Mouse (Mus musculus) intestine, embryonic 15.5 days (tissue): ENCODE measurements around the gene Vps51. TPM values are rescaled to one million over a fixed set of nuclear protein-coding genes. Genes with fewer than 3 reads are reported as not detected.
A peak's percentile ranks its signal among the peaks of the same experiment; 100 is the strongest.
"Not testable (repeated sequence)": the region's sequence is repeated elsewhere in the genome, so short reads cannot be mapped to it uniquely, and the experiment has no call there.

Experiments used
- ATAC-seq: fragments of 200-750 bp; cut with Nextera tagmentation; 2 replicates; pipeline ENCODE4 v1.8.0; 2017; ENCODE audit warnings: moderate TSS enrichment, moderate library complexity
- H3K27ac ChIP-seq: fragments of 300-500 bp; sonication (generic); 2 replicates; pipeline ENCODE4 v1.5.1; 2015; ENCODE audit warnings: mild to moderate bottlenecking, inconsistent platforms
- H3K27me3 ChIP-seq: fragments of 300-500 bp; sonication (generic); replicated peaks from 2 replicates; pipeline ENCODE4 v1.6.1; 2015; ENCODE audit warnings: inconsistent platforms
- H3K36me3 ChIP-seq: fragments of 300-500 bp; sonication (generic); 2 replicates; pipeline ENCODE4 v1.6.1; 2015; ENCODE audit warnings: inconsistent platforms
- H3K4me1 ChIP-seq: fragments of 300-500 bp; sonication (generic); replicated peaks from 2 replicates; pipeline ENCODE4 v1.6.1; 2015; ENCODE audit warnings: inconsistent platforms
- H3K4me2 ChIP-seq: fragments of 300-500 bp; sonication (generic); replicated peaks from 2 replicates; pipeline ENCODE4 v1.6.1; 2015; ENCODE audit warnings: mild to moderate bottlenecking, inconsistent platforms
- H3K4me3 ChIP-seq: fragments of 300-500 bp; sonication (generic); replicated peaks from 2 replicates; pipeline ENCODE4 v1.5.1; 2015; ENCODE audit warnings: inconsistent platforms
- H3K9ac ChIP-seq: fragments of 300-500 bp; sonication (generic); 2 replicates; pipeline ENCODE4 v1.6.1; 2015; ENCODE audit warnings: inconsistent platforms
- H3K9me3 ChIP-seq: fragments of 300-500 bp; sonication (generic); 2 replicates; pipeline ENCODE4 v1.6.1; 2016; ENCODE audit warnings: inconsistent platforms
- WGBS: fragments of 180-500 bp; shearing (Covaris S2); methylation state at CpG from one replicate; pipeline ENCODE4 v1.1.7; 2015; 5-methylcytosine and 5-hydroxymethylcytosine counted together
- polyA plus RNA-seq: library from polyadenylated mRNA; unstranded; fragments of >200 nt; fragmentation: Nextera tagmentation; extraction: Ambion mirVana; gene quantifications from 2 replicates; pipeline ENCODE4 v1.2.1, GENCODE M21; 2015

The Vps51 gene
- polyA plus RNA-seq, 1 experiment from 2014 or later = 61.2 TPM

- not testable (repeated sequence) for H3K9ac ChIP-seq, H3K4me2 ChIP-seq, H3K9me3 ChIP-seq, H3K27me3 ChIP-seq, ATAC-seq, H3K36me3 ChIP-seq, H3K4me3 ChIP-seq, H3K27ac ChIP-seq
- H3K4me1 ChIP-seq = peaks cover 17% of the 10 kb centered on the region
- WGBS = 47% methylated on average over 4 of the region's 4 CpGs
These were observed 32.9 kb downstream of the Vps51 start for GRCm38 (mm10) chr19:6044102-6044501.

GRCm38 (mm10) chr19:6042293-6042692, 34.7 kb downstream of the Vps51 start:
- no peak overlapping the region for H3K9ac ChIP-seq

GRCm38 (mm10) chr19:6040002-6040401, 37.0 kb downstream of the Vps51 start:
- H3K4me1 ChIP-seq = peaks cover under 1% of the 10 kb centered on the region; the same call in 1 of the 2 replicates
- ATAC-seq = no peak

More at GRCm38 (mm10) chr19:6042293-6042692, 34.7 kb downstream of the Vps51 start:
- WGBS = 89% methylated on average over 9 of the region's 9 CpGs
- H3K4me3 ChIP-seq = no peak overlapping the region
- no peak overlapping the region for H3K27ac ChIP-seq
- no peak overlapping the region for H3K4me2 ChIP-seq
- no peaks in the 10 kb centered on the region for H3K9me3 ChIP-seq
- peaks cover 4% of the 10 kb centered on the region; the same call in 1 of the 2 replicates for H3K4me1 ChIP-seq
- no peaks in the 10 kb centered on the region for H3K27me3 ChIP-seq
- ATAC-seq = no peak
- H3K36me3 ChIP-seq = no peaks in the 10 kb centered on the region

GRCm38 (mm10) chr19:6038326-6038725, 38.7 kb downstream of the Vps51 start:
- Histone ChIP-seq H3K27ac (no peak overlapping the region), H3K4me3 (no peak overlapping the region), H3K9ac (no peak overlapping the region), H3K4me2 (no peak overlapping the region), H3K4me1 (no peaks in the 10 kb centered on the region), H3K36me3 (no peaks in the 10 kb centered on the region), H3K27me3 (no peaks in the 10 kb centered on the region), H3K9me3 (no peaks in the 10 kb centered on the region)
- ATAC-seq = no peak
- 85% methylated on average over 7 of the region's 7 CpGs for WGBS

More at GRCm38 (mm10) chr19:6040002-6040401, 37.0 kb downstream of the Vps51 start:
- Histone ChIP-seq H3K27ac (no peak overlapping the region), H3K27me3 (no peaks in the 10 kb centered on the region), H3K36me3 (no peaks in the 10 kb centered on the region), H3K9ac (no peak overlapping the region), H3K4me3 (no peak overlapping the region), H3K9me3 (no peaks in the 10 kb centered on the region), H3K4me2 (no peak overlapping the region)

- no peaks in the 10 kb centered on the region for H3K9me3 ChIP-seq
- ATAC-seq = no peak
These were observed 39.3 kb downstream of the Vps51 start for GRCm38 (mm10) chr19:6037695-6038094.

GRCm38 (mm10) chr19:6035966-6036585, 41.0 kb downstream of the Vps51 start:
- Histone ChIP-seq H3K9me3 (no peaks in the 10 kb centered on the region), H3K4me3 (no peak overlapping the region), H3K27ac (no peak overlapping the region), H3K27me3 (no peaks in the 10 kb centered on the region), H3K9ac (no peak overlapping the region), H3K4me2 (no peak overlapping the region), H3K36me3 (no peaks in the 10 kb centered on the region), H3K4me1 (no peaks in the 10 kb centered on the region)
- 72% methylated on average over 9 of the region's 9 CpGs for WGBS
- 0 out of 2 replicates have a peak, but pooled peaks have one; percentile 15 for ATAC-seq

More at GRCm38 (mm10) chr19:6037695-6038094, 39.3 kb downstream of the Vps51 start:
- Histone ChIP-seq H3K27me3 (no peaks in the 10 kb centered on the region), H3K4me2 (no peak overlapping the region), H3K36me3 (no peaks in the 10 kb centered on the region), H3K4me3 (no peak overlapping the region), H3K9ac (no peak overlapping the region), H3K27ac (no peak overlapping the region), H3K4me1 (no peaks in the 10 kb centered on the region)

GRCm38 (mm10) chr19:6030520-6031280, 46.3 kb downstream of the Vps51 start:
- ATAC-seq = no peak
- H3K4me1 ChIP-seq = no peaks in the 10 kb centered on the region
- H3K27me3 ChIP-seq = no peaks in the 10 kb centered on the region
- no peak overlapping the region for H3K4me3 ChIP-seq
- H3K36me3 ChIP-seq = no peaks in the 10 kb centered on the region
- no peak overlapping the region for H3K9ac ChIP-seq
- H3K9me3 ChIP-seq = no peaks in the 10 kb centered on the region
- no peak overlapping the region for H3K4me2 ChIP-seq
- WGBS = 68% methylated on average over 14 of the region's 14 CpGs
- H3K27ac ChIP-seq = no peak overlapping the region

GRCm38 (mm10) chr19:6029426-6029825, 47.6 kb downstream of the Vps51 start:
- H3K4me1 ChIP-seq = no peaks in the 10 kb centered on the region
- H3K36me3 ChIP-seq = no peaks in the 10 kb centered on the region
- H3K9me3 ChIP-seq = no peaks in the 10 kb centered on the region
- no peak overlapping the region for H3K4me3 ChIP-seq
- ATAC-seq = no peak
- no peaks in the 10 kb centered on the region for H3K27me3 ChIP-seq
- no peak overlapping the region for H3K4me2 ChIP-seq
- no peak overlapping the region for H3K27ac ChIP-seq
- 79% methylated on average over 9 of the region's 9 CpGs for WGBS
- no peak overlapping the region for H3K9ac ChIP-seq

GRCm38 (mm10) chr19:6028991-6029390, 48.0 kb downstream of the Vps51 start:
- H3K9me3 ChIP-seq = no peaks in the 10 kb centered on the region
- H3K9ac ChIP-seq = no peak overlapping the region
- no peak overlapping the region for H3K27ac ChIP-seq
- H3K4me1 ChIP-seq = no peaks in the 10 kb centered on the region
- WGBS = 75% methylated on average over 6 of the region's 6 CpGs
- no peak overlapping the region for H3K4me2 ChIP-seq
- no peaks in the 10 kb centered on the region for H3K27me3 ChIP-seq
- H3K36me3 ChIP-seq = no peaks in the 10 kb centered on the region
- ATAC-seq = no peak
- H3K4me3 ChIP-seq = no peak overlapping the region

GRCm38 (mm10) chr19:6023930-6024329, 53.1 kb downstream of the Vps51 start:
- no peak overlapping the region for H3K4me3 ChIP-seq
- no peak overlapping the region for H3K9ac ChIP-seq
- no peaks in the 10 kb centered on the region for H3K9me3 ChIP-seq
- no peaks in the 10 kb centered on the region for H3K36me3 ChIP-seq
- H3K4me1 ChIP-seq = 0 out of 2 replicates have a peak, but pooled peaks cover 3% of the 10 kb centered on the region
- no peaks in the 10 kb centered on the region; the same call in 1 of the 2 replicates for H3K27me3 ChIP-seq
- no peak for ATAC-seq
- H3K27ac ChIP-seq = no peak overlapping the region
- WGBS = 82% methylated on average over 7 of the region's 7 CpGs
- no peak overlapping the region for H3K4me2 ChIP-seq

GRCm38 (mm10) chr19:6023059-6023458, 54.0 kb downstream of the Vps51 start:
- 51% methylated on average over 8 of the region's 8 CpGs for WGBS
- no peak overlapping the region for H3K27ac ChIP-seq

GRCm38 (mm10) chr19:6020276-6020675, 56.8 kb downstream of the Vps51 start:
- 53% methylated on average over 3 of the region's 3 CpGs for WGBS
- Histone ChIP-seq H3K36me3 (no peaks in the 10 kb centered on the region), H3K9me3 (no peaks in the 10 kb centered on the region), H3K4me3 (no peak overlapping the region), H3K4me1 (peaks cover 14% of the 10 kb centered on the region), H3K4me2 (no peak overlapping the region), H3K9ac (no peak overlapping the region), H3K27me3 (no peaks in the 10 kb centered on the region; the same call in 1 of the 2 replicates), H3K27ac (no peak overlapping the region)
- ATAC-seq = no peak

More at GRCm38 (mm10) chr19:6023059-6023458, 54.0 kb downstream of the Vps51 start:
- ATAC-seq = no peak
- H3K9ac ChIP-seq = no peak overlapping the region
- H3K4me3 ChIP-seq = no peak overlapping the region
- H3K36me3 ChIP-seq = no peaks in the 10 kb centered on the region
- no peaks in the 10 kb centered on the region for H3K9me3 ChIP-seq
- 0 out of 2 replicates have a peak, but pooled peaks cover 7% of the 10 kb centered on the region for H3K4me1 ChIP-seq
- H3K4me2 ChIP-seq = no peak overlapping the region
- no peaks in the 10 kb centered on the region; the same call in 1 of the 2 replicates for H3K27me3 ChIP-seq
